In the genomic region with DNA sequence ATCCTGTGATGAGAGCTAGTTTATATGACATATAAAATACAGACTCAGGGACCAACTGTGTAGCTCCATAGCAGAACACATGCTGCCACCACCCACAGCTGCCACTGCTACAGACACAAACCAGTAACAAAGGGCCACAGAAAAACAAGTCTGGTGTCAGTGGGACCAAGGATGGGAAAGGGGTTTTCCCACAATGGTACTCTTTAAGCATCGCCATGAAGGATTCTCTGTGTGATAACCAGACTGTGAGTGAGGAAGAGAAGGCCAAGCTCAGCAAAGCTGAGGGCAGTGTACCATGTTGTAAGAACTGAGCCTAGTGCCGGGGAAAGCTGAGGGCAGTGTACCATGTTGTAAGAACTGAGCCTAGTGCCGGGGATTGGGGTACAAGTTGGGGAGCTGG, we compare ENCODE assay signal across 21 mouse cellular contexts. TPM values are rescaled to one million over a fixed set of nuclear protein-coding genes. Genes with fewer than 3 reads are reported as not detected.
DNase-seq lines count a peak whose midpoint lies in the region; ATAC-seq and TF ChIP-seq lines count a peak whose summit lies in the region.
"Had no signal": no experiment of that assay in that cellular context is flagged by ENCODE, and none has a peak within 500 bp of the region (broad histone marks: within the 10 kb centered on the region; RNA-seq: fewer than 3 reads in every experiment).

No protein-coding gene starts in this region.

- no peak for ATAC-seq in intestine, embryonic 14.5 days (replicated peaks; ENCODE audit: low FRiP score, low TSS enrichment, low read depth)
- no peak for ATAC-seq in intestine, embryonic 16.5 days
- ATAC-seq: forebrain, embryonic 13.5 days; hindbrain, embryonic 16.5 days; inflammation-experienced regulatory T-cells, adult 6 months had no signal

- peak; percentile 4 for DNase-seq in intestine, embryonic 14.5 days (ENCODE audit: low spot score)
- DNase-seq in left cerebral cortex, adult 11 months (ENCODE audit: low spot score), result peak; percentile 34
- DNase-seq in left cerebral cortex, adult 8-10 months (ENCODE audit: low spot score in 2 of 2), result no peak
- DNase-seq in gastrocnemius, postnatal 36 days, result no peak
- DNase-seq: adrenal gland, adult 2 months; adrenal gland, postnatal 36 days; cerebellum, adult 11 months; cerebellum, adult 8-10 months; cerebellum, postnatal 25 days; forebrain, postnatal 0 days; heart, adult 2 months; heart, postnatal 10 days; heart, postnatal 4 days had no signal

- 87% methylated on average over 3 of the region's 3 CpGs for WGBS in intestine, embryonic 14.5 days
- WGBS in intestine, embryonic 16.5 days, result 83% methylated on average over 3 of the region's 3 CpGs
- 81% methylated on average over 3 of the region's 3 CpGs for WGBS in olfactory bulb, adult 2 months

- TF ChIP-seq CTCF in cortical plate, adult 2 months (IDR thresholded peaks at IDR 0.05; ENCODE audit: extremely low read depth, insufficient read depth, low read length), result no peak
- no peak for TF ChIP-seq CTCF in olfactory bulb, adult 2 months (IDR thresholded peaks at IDR 0.05; ENCODE audit: insufficient read depth, low read depth, low read length)

- H3K4me3 ChIP-seq in intestine, embryonic 14.5 days (ENCODE audit: low read depth, low read length), result no peak overlapping the region
- no peak overlapping the region for H3K4me3 ChIP-seq in intestine, embryonic 16.5 days (ENCODE audit: low read length)
- H3K4me3 ChIP-seq in cortical plate, adult 2 months (ENCODE audit: insufficient read depth, low read length), result no peak overlapping the region
- H3K4me3 ChIP-seq in olfactory bulb, adult 2 months (ENCODE audit: insufficient read depth, low read depth, low read length), result no peak overlapping the region
- H3K4me3 ChIP-seq: embryonic facial prominence, embryonic 13.5 days; forebrain, embryonic 13.5 days; heart, adult 2 months; hindbrain, embryonic 12.5 days had no signal

- no peaks in the 10 kb centered on the region for H3K9me3 ChIP-seq in intestine, embryonic 14.5 days (ENCODE audit: control insufficient read depth, low read length)
- no peaks in the 10 kb centered on the region for H3K9me3 ChIP-seq in intestine, embryonic 16.5 days (ENCODE audit: control insufficient read depth, low read length)
- H3K9me3 ChIP-seq: embryonic facial prominence, embryonic 13.5 days; forebrain, embryonic 13.5 days; hindbrain, embryonic 12.5 days had no signal

- no peaks in the 10 kb centered on the region for H3K36me3 ChIP-seq in intestine, embryonic 14.5 days (ENCODE audit: control insufficient read depth, insufficient read depth, low read length)
- no peaks in the 10 kb centered on the region for H3K36me3 ChIP-seq in intestine, embryonic 16.5 days (ENCODE audit: control insufficient read depth, insufficient read depth, low read length)
- H3K36me3 ChIP-seq: hindbrain, embryonic 12.5 days had no signal

- H3K9ac ChIP-seq in intestine, embryonic 14.5 days (ENCODE audit: low read length), result no peak overlapping the region
- H3K9ac ChIP-seq in intestine, embryonic 16.5 days (ENCODE audit: low read depth, low read length), result no peak overlapping the region
- H3K9ac ChIP-seq: embryonic facial prominence, embryonic 13.5 days; forebrain, embryonic 13.5 days; forebrain, postnatal 0 days; hindbrain, embryonic 12.5 days had no signal

- no peaks in the 10 kb centered on the region for H3K4me1 ChIP-seq in intestine, embryonic 14.5 days (replicated peaks; ENCODE audit: control insufficient read depth, insufficient read depth, low read length)
- no peaks in the 10 kb centered on the region for H3K4me1 ChIP-seq in intestine, embryonic 16.5 days (ENCODE audit: control insufficient read depth, insufficient read depth, low read length)
- H3K4me1 ChIP-seq in cortical plate, adult 2 months (ENCODE audit: control insufficient read depth, insufficient read depth, low read length), result no peaks in the 10 kb centered on the region
- no peaks in the 10 kb centered on the region for H3K4me1 ChIP-seq in olfactory bulb, adult 2 months (ENCODE audit: control insufficient read depth, insufficient read depth, low read length)
- H3K4me1 ChIP-seq: forebrain, embryonic 13.5 days; hindbrain, embryonic 12.5 days had no signal

- TF ChIP-seq POLR2A in cortical plate, adult 2 months (IDR thresholded peaks at IDR 0.05; ENCODE audit: extremely low read depth, insufficient read depth, low read length), result no peak
- TF ChIP-seq POLR2A in olfactory bulb, adult 2 months (IDR thresholded peaks at IDR 0.05; ENCODE audit: insufficient read depth, low read depth, low read length), result no peak

- H3K27me3 ChIP-seq in intestine, embryonic 14.5 days (replicated peaks; ENCODE audit: control insufficient read depth, insufficient read depth, low read length), result no peaks in the 10 kb centered on the region
- no peaks in the 10 kb centered on the region for H3K27me3 ChIP-seq in intestine, embryonic 16.5 days (replicated peaks; ENCODE audit: control insufficient read depth, insufficient read depth, low read length)
- H3K27me3 ChIP-seq: embryonic facial prominence, embryonic 13.5 days; forebrain, embryonic 13.5 days; hindbrain, embryonic 12.5 days had no signal

- no peak overlapping the region for H3K4me2 ChIP-seq in intestine, embryonic 14.5 days (ENCODE audit: low read length)
- H3K4me2 ChIP-seq in intestine, embryonic 16.5 days (ENCODE audit: low read depth, low read length), result no peak overlapping the region
- H3K4me2 ChIP-seq: embryonic facial prominence, embryonic 13.5 days; forebrain, embryonic 13.5 days; hindbrain, embryonic 12.5 days had no signal

- intact Hi-C loops in gastrocnemius, postnatal 36 days (cut with DNase I), result no loop called here

- H3K27ac ChIP-seq in intestine, embryonic 14.5 days (ENCODE audit: low read depth), result no peak overlapping the region
- H3K27ac ChIP-seq in intestine, embryonic 16.5 days (ENCODE audit: low read length), result no peak overlapping the region
- peak overlapping the region; percentile 39; the same call in 1 of the 2 replicates for H3K27ac ChIP-seq in cortical plate, adult 2 months (ENCODE audit: insufficient read depth, low read length)
- H3K27ac ChIP-seq in olfactory bulb, adult 2 months (ENCODE audit: insufficient read depth, low read depth, low read length), result peak overlapping the region; percentile 61
- H3K27ac ChIP-seq: embryonic facial prominence, embryonic 13.5 days; forebrain, embryonic 13.5 days; heart, adult 2 months; hindbrain, embryonic 12.5 days had no signal

RNA-seq across cellular contexts. Expression of a gene that starts 47.0 kb away (rescaled TPM):
- polyA plus RNA-seq in intestine, embryonic 14.5 days (2014; fragmentation: Nextera tagmentation; extraction: Ambion mirVana), result 0.16 and 0.17 TPM in 2 replicates
- polyA plus RNA-seq in intestine, embryonic 16.5 days (2015; fragmentation: Nextera tagmentation; extraction: Ambion mirVana), result 0.05 and 0.34 TPM in 2 replicates
- 1 to 10 TPM; 1.6 to 2.9 (median 2.1) TPM for total RNA-seq in left cerebral cortex, adult 8-10 months (2022)
- polyA plus RNA-seq in cortical plate, adult 2 months (2012; rRNA removed), result 3.4 and 3.9 TPM in 2 replicates
- polyA plus RNA-seq in olfactory bulb, adult 2 months (2012; ENCODE audit: insufficient read depth, insufficient read length, low replicate concordance, missing spikeins), result not detected in 2 replicates
- not detected for total RNA-seq in gastrocnemius, postnatal 36 days (2021)
- total RNA-seq: heart, adult 2 months; heart, postnatal 4 days had no signal
- polyA plus RNA-seq: adrenal gland, adult 2 months had no signal

Comparison
In these comparisons a context has a peak if more than half of its experiments do, and no peak if none do; other contexts are left out.
1. DNase-seq: peak in intestine, embryonic 14.5 days (single experiment) and left cerebral cortex, adult 11 months (single experiment); none in left cerebral cortex, adult 8-10 months (0 of 2) and gastrocnemius, postnatal 36 days (0 of 2).
2. H3K27ac ChIP-seq: peak in cortical plate, adult 2 months (single experiment) and olfactory bulb, adult 2 months (single experiment); none in intestine, embryonic 14.5 days (single experiment) and intestine, embryonic 16.5 days (single experiment).